Mouse (Mus musculus) midbrain, embryonic 16.5 days (tissue): ENCODE data around the gene Wnt1. TPM values are rescaled to one million over a fixed set of nuclear protein-coding genes. Genes with fewer than 3 reads are reported as not detected.

Experiments used
- ATAC-seq: fragments of 200-750 bp; cut with Nextera tagmentation; 2 replicates; pipeline ENCODE4 v1.8.0; 2017; ENCODE audit warnings: moderate TSS enrichment
- H3K27ac ChIP-seq: fragments of 300-500 bp; sonication (generic); 2 replicates; pipeline ENCODE4 v1.5.1; 2014; ENCODE audit warnings: mild to moderate bottlenecking, low read length, mixed read lengths
- H3K27me3 ChIP-seq: fragments of 300-500 bp; sonication (generic); 2 replicates; pipeline ENCODE4 v1.6.1; 2014; ENCODE audit warnings: low read depth, low read length, mixed read lengths; ENCODE audit not compliant: control insufficient read depth, insufficient read depth
- H3K36me3 ChIP-seq: fragments of 300-500 bp; sonication (generic); 2 replicates; pipeline ENCODE4 v1.6.1; 2014; ENCODE audit warnings: mild to moderate bottlenecking, low read length, moderate library complexity, mixed read lengths; ENCODE audit not compliant: control insufficient read depth, insufficient read depth
- H3K4me1 ChIP-seq: fragments of 300-500 bp; sonication (generic); 2 replicates; pipeline ENCODE4 v1.6.1; 2014; ENCODE audit warnings: mild to moderate bottlenecking, low read length, mixed read lengths; ENCODE audit not compliant: control insufficient read depth, insufficient read depth
- H3K4me2 ChIP-seq: fragments of 300-500 bp; sonication (generic); 2 replicates; pipeline ENCODE4 v1.6.1; 2014; ENCODE audit warnings: mild to moderate bottlenecking, low read length, mixed read lengths
- H3K4me3 ChIP-seq: fragments of 300-500 bp; sonication (generic); 2 replicates; pipeline ENCODE4 v1.5.1; 2014; ENCODE audit warnings: low read depth, mild to moderate bottlenecking, low read length, moderate library complexity, mixed read lengths
- H3K9ac ChIP-seq: fragments of 300-500 bp; sonication (generic); 2 replicates; pipeline ENCODE4 v1.6.1; 2014; ENCODE audit warnings: low read depth, low read length, mixed read lengths
- H3K9me3 ChIP-seq: fragments of 300-500 bp; sonication (generic); replicated peaks from 2 replicates; pipeline ENCODE4 v1.6.1; 2014; ENCODE audit warnings: mild to moderate bottlenecking, low read length, mixed read lengths; ENCODE audit not compliant: control insufficient read depth, poor library complexity, severe bottlenecking
- WGBS: fragments of 180-500 bp; shearing (Covaris S2); extraction: QIAGEN DNeasy Blood & Tissue Kit; methylation state at CpG from one replicate; pipeline ENCODE4 v1.1.7; 2014; 5-methylcytosine and 5-hydroxymethylcytosine counted together
- polyA plus RNA-seq: library from polyadenylated mRNA; unstranded; fragments of >200 nt; fragmentation: Nextera tagmentation; extraction: Ambion mirVana; gene quantifications from 2 replicates; pipeline ENCODE4 v1.2.1, GENCODE M21; 2015

Gene Wnt1
- polyA plus RNA-seq, 1 experiment from 2014 or later = 1.3 TPM

DNA sequence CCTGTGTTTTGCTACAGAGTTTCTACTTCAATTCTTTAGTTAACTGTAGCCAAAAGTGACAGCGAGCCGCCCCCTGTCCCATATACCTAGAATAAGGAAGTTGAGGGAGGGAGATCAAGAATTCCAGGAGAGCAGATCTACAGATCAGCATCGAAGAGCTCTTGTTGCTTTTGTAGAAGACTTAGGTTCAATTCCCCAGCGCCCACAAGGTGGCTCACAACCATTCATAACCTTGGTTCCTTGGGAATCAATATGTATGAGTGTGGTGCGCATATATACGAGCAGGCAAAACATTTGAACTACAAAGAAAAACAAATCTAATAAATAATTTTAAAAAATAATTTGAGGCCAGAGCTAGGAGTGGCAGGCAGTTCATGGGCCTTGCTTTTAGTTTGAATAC lies 8.5 kb upstream of the Wnt1 start:
- Histone ChIP-seq H3K36me3 (no peaks in the 10 kb centered on the region), H3K27me3 (peaks cover 55% of the 10 kb centered on the region), H3K9me3 (no peaks in the 10 kb centered on the region; the same call in none of the 2 replicates), H3K9ac (no peak overlapping the region), H3K4me3 (no peak overlapping the region), H3K27ac (no peak overlapping the region), H3K4me1 (peaks cover 11% of the 10 kb centered on the region; the same call in 1 of the 2 replicates), H3K4me2 (no peak overlapping the region)
- 27% methylated on average over 6 of the region's 6 CpGs for WGBS
- no peak for ATAC-seq

DNA sequence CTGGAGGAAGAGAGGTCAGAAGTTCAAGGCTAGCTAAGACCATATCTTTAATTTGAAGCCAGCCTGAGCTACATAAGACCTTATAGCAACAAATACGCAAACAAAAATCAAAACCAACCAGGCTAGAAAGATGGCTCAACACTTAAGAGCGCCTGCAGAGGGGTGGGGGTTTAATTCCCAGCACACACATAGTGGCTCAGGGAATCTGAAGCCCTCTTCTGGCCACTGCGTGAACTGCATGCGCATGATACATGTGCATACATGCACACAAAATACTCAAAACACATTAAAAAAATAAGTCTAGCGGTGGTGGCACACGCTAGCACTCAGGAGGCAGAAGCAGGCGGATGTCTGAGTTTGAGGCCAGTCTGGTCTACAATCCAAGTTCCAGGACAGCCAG lies 3.9 kb upstream of the Wnt1 start:
- H3K4me2 ChIP-seq = no peak overlapping the region
- WGBS = 38% methylated on average over 7 of the region's 7 CpGs
- H3K4me3 ChIP-seq = no peak overlapping the region
- peaks cover 53% of the 10 kb centered on the region for H3K27me3 ChIP-seq
- no peak for ATAC-seq
- H3K36me3 ChIP-seq = no peaks in the 10 kb centered on the region
- H3K9ac ChIP-seq = no peak overlapping the region
- peaks cover 3% of the 10 kb centered on the region; the same call in 1 of the 2 replicates for H3K4me1 ChIP-seq
- no peaks in the 10 kb centered on the region; the same call in 1 of the 2 replicates for H3K9me3 ChIP-seq
- no peak overlapping the region for H3K27ac ChIP-seq

- Histone ChIP-seq H3K9ac (no peak overlapping the region), H3K4me3 (no peak overlapping the region), H3K9me3 (no peaks in the 10 kb centered on the region; the same call in 1 of the 2 replicates), H3K4me2 (no peak overlapping the region), H3K4me1 (peaks cover 10% of the 10 kb centered on the region; the same call in 1 of the 2 replicates), H3K27ac (no peak overlapping the region), H3K27me3 (peaks cover 59% of the 10 kb centered on the region), H3K36me3 (no peaks in the 10 kb centered on the region)
- no peak for ATAC-seq
- WGBS = 44% methylated on average over 4 of the region's 4 CpGs
Measured at GRCm38 (mm10) chr15:98787930-98788329, 1.7 kb upstream of the Wnt1 start.

- H3K4me3 ChIP-seq = no peak overlapping the region
- no peak for ATAC-seq
- peaks cover 12% of the 10 kb centered on the region; the same call in 1 of the 2 replicates for H3K4me1 ChIP-seq
- H3K36me3 ChIP-seq = no peaks in the 10 kb centered on the region
- H3K9me3 ChIP-seq = no peaks in the 10 kb centered on the region; the same call in 1 of the 2 replicates
- no peak overlapping the region for H3K4me2 ChIP-seq
- peaks cover 69% of the 10 kb centered on the region for H3K27me3 ChIP-seq
- 10% methylated on average over 24 of the region's 24 CpGs for WGBS
- H3K27ac ChIP-seq = no peak overlapping the region
- H3K9ac ChIP-seq = no peak overlapping the region
Measured at GRCm38 (mm10) chr15:98788972-98789660, 541 bp upstream of the Wnt1 start.

DNA sequence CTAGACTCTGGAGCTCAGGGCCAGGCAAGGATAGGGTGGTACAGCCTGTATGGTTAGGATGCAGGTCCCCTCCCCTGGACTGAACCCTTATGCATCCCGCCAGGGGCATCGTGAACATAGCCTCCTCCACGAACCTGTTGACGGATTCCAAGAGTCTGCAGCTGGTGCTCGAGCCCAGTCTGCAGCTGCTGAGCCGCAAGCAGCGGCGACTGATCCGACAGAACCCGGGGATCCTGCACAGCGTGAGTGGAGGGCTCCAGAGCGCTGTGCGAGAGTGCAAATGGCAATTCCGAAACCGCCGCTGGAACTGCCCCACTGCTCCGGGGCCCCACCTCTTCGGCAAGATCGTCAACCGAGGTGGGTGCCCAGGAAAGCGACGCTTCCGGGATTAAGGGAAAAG lies 1.1 kb downstream of the Wnt1 start:
- WGBS = 0% methylated on average over 23 of the region's 23 CpGs
- no peak overlapping the region for H3K9ac ChIP-seq
- H3K27me3 ChIP-seq = peaks cover 86% of the 10 kb centered on the region
- H3K36me3 ChIP-seq = no peaks in the 10 kb centered on the region
- peak overlapping the region; percentile 9 for H3K4me3 ChIP-seq
- H3K4me2 ChIP-seq = peak overlapping the region; percentile 33; the same call in 1 of the 2 replicates
- no peak overlapping the region for H3K27ac ChIP-seq
- ATAC-seq = no peak
- H3K4me1 ChIP-seq = peaks cover 12% of the 10 kb centered on the region; the same call in 1 of the 2 replicates
- no peaks in the 10 kb centered on the region; the same call in 1 of the 2 replicates for H3K9me3 ChIP-seq

- peaks cover 90% of the 10 kb centered on the region for H3K27me3 ChIP-seq
- H3K27ac ChIP-seq = no peak overlapping the region
- no peak overlapping the region for H3K9ac ChIP-seq
- H3K4me3 ChIP-seq = peak overlapping the region; percentile 9; the same call in 1 of the 2 replicates
- under 1% methylated on average over 12 of the region's 12 CpGs for WGBS
- ATAC-seq = no peak
- H3K36me3 ChIP-seq = no peaks in the 10 kb centered on the region
- H3K9me3 ChIP-seq = no peaks in the 10 kb centered on the region
- peak overlapping the region; percentile 33; the same call in 1 of the 2 replicates for H3K4me2 ChIP-seq
- H3K4me1 ChIP-seq = peaks cover 12% of the 10 kb centered on the region; the same call in 1 of the 2 replicates
Measured at GRCm38 (mm10) chr15:98791221-98791620, 1.6 kb downstream of the Wnt1 start.

- Histone ChIP-seq H3K4me3 (no peak overlapping the region), H3K36me3 (no peaks in the 10 kb centered on the region), H3K4me1 (peaks cover 12% of the 10 kb centered on the region; the same call in 1 of the 2 replicates), H3K9ac (no peak overlapping the region), H3K9me3 (no peaks in the 10 kb centered on the region), H3K27me3 (peaks cover 92% of the 10 kb centered on the region), H3K27ac (no peak overlapping the region), H3K4me2 (no peak overlapping the region)
- ATAC-seq = no peak
- WGBS = under 1% methylated on average over 23 of the region's 23 CpGs
Measured at GRCm38 (mm10) chr15:98791771-98792170, 2.1 kb downstream of the Wnt1 start.

GRCm38 (mm10) chr15:98792233-98793020 lies 2.8 kb downstream of the Wnt1 start:
- peak overlapping the region; percentile 48 for H3K9ac ChIP-seq
- peak overlapping the region; percentile 38 for H3K4me3 ChIP-seq
- peaks cover 92% of the 10 kb centered on the region for H3K27me3 ChIP-seq
- H3K4me1 ChIP-seq = peaks cover 16% of the 10 kb centered on the region; the same call in 1 of the 2 replicates
- H3K4me2 ChIP-seq = peak overlapping the region; percentile 50
- H3K9me3 ChIP-seq = no peaks in the 10 kb centered on the region
- WGBS = 1% methylated on average over 75 of the region's 75 CpGs
- no peaks in the 10 kb centered on the region for H3K36me3 ChIP-seq
- no peak overlapping the region for H3K27ac ChIP-seq
- ATAC-seq = peak; percentile 72; the same call in 1 of the 2 replicates
